Mouse (Mus musculus) cerebellum, adult 2 months (tissue): ENCODE results near the gene Ehmt1.

Experiments
- CTCF ChIP-seq: fragments of 200-500 bp; IDR thresholded peaks from 2 replicates; pipeline ENCODE4 v1.5.1; 2011; ENCODE audit warnings: low read depth, mild to moderate bottlenecking, control low read depth, low read length, moderate library complexity, borderline replicate concordance; ENCODE audit not compliant: insufficient read depth
- POLR2A ChIP-seq: fragments of 200-500 bp; IDR thresholded peaks from 2 replicates; pipeline ENCODE4 v1.6.1; 2011; ENCODE audit warnings: low read length, control low read depth, borderline replicate concordance; ENCODE audit not compliant: insufficient read depth

- TF ChIP-seq CTCF: no peak
- TF ChIP-seq POLR2A: no peak
Observed at GRCm38 (mm10) chr2:24750051-24750450, 169.4 kb downstream of the Ehmt1 start.
